Mouse (Mus musculus) CH12.LX (cell line): ENCODE results near the gene Ppp1r14b.

Experiments
- CTCF ChIP-seq, 2 experiments: IDR thresholded peaks in 1 of 2; conservative IDR thresholded peaks in 1 of 2; 2 replicates each; pipeline ENCODE4 v1.5.1; 2011 to 2012; ENCODE audit warnings: low read depth in 2 of 2, low read length in 2 of 2, improper control_type of control experiment in 1 of 2, inconsistent platforms in 1 of 2, mild to moderate bottlenecking in 1 of 2, moderate library complexity in 1 of 2
- E2F4 ChIP-seq: IDR thresholded peaks from 2 replicates; pipeline ENCODE4 v1.6.1; 2011; ENCODE audit warnings: low read depth, low read length, improper control_type of control experiment; ENCODE audit not compliant: insufficient replicate concordance
- ELF1 ChIP-seq: IDR thresholded peaks from 2 replicates; pipeline ENCODE4 v1.6.1; 2014; ENCODE audit warnings: low read depth, mild to moderate bottlenecking, inconsistent platforms, low read length, improper control_type of control experiment
- EP300 ChIP-seq: IDR thresholded peaks from 2 replicates; pipeline ENCODE4 v1.6.1; 2011; ENCODE audit warnings: low read length, improper control_type of control experiment
- ETS1 ChIP-seq: conservative IDR thresholded peaks from 2 replicates; pipeline ENCODE4 v1.6.1; 2012; ENCODE audit warnings: low read depth, mild to moderate bottlenecking, inconsistent platforms, low read length, improper control_type of control experiment, moderate library complexity
- MAX ChIP-seq: IDR thresholded peaks from 2 replicates; pipeline ENCODE4 v1.6.1; 2011; ENCODE audit warnings: low read length, improper control_type of control experiment
- MAZ ChIP-seq: IDR thresholded peaks from 2 replicates; pipeline ENCODE4 v1.6.1; 2012; ENCODE audit warnings: low read depth, mild to moderate bottlenecking, inconsistent platforms, low read length, improper control_type of control experiment, moderate library complexity
- NRF1 ChIP-seq: IDR thresholded peaks from 2 replicates; pipeline ENCODE4 v1.6.1; 2014; ENCODE audit warnings: low read depth, mild to moderate bottlenecking, inconsistent platforms, low read length, improper control_type of control experiment, moderate library complexity
- POLR2A ChIP-seq: IDR thresholded peaks from 2 replicates; pipeline ENCODE4 v1.6.1; 2011; ENCODE audit warnings: low read depth, mild to moderate bottlenecking, improper control_type of control experiment, low read length
- RCOR1 ChIP-seq: conservative IDR thresholded peaks from 2 replicates; pipeline ENCODE4 v1.6.1; 2012; ENCODE audit warnings: low read depth, mild to moderate bottlenecking, inconsistent platforms, low read length, improper control_type of control experiment
- TCF12 ChIP-seq: IDR thresholded peaks from 2 replicates; pipeline ENCODE4 v1.6.1; 2014; ENCODE audit warnings: low read depth, mild to moderate bottlenecking, inconsistent platforms, low read length, improper control_type of control experiment
- USF1 ChIP-seq: IDR thresholded peaks from 2 replicates; pipeline ENCODE4 v1.6.1; 2014; ENCODE audit warnings: low read depth, mild to moderate bottlenecking, inconsistent platforms, low read length, improper control_type of control experiment
- USF2 ChIP-seq: conservative IDR thresholded peaks from 2 replicates; pipeline ENCODE4 v1.6.1; 2011; ENCODE audit warnings: low read depth, low read length, improper control_type of control experiment
- ZMIZ1 ChIP-seq: IDR thresholded peaks from 2 replicates; pipeline ENCODE4 v1.6.1; 2012; ENCODE audit warnings: low read depth, mild to moderate bottlenecking, inconsistent platforms, low read length, improper control_type of control experiment

DNA sequence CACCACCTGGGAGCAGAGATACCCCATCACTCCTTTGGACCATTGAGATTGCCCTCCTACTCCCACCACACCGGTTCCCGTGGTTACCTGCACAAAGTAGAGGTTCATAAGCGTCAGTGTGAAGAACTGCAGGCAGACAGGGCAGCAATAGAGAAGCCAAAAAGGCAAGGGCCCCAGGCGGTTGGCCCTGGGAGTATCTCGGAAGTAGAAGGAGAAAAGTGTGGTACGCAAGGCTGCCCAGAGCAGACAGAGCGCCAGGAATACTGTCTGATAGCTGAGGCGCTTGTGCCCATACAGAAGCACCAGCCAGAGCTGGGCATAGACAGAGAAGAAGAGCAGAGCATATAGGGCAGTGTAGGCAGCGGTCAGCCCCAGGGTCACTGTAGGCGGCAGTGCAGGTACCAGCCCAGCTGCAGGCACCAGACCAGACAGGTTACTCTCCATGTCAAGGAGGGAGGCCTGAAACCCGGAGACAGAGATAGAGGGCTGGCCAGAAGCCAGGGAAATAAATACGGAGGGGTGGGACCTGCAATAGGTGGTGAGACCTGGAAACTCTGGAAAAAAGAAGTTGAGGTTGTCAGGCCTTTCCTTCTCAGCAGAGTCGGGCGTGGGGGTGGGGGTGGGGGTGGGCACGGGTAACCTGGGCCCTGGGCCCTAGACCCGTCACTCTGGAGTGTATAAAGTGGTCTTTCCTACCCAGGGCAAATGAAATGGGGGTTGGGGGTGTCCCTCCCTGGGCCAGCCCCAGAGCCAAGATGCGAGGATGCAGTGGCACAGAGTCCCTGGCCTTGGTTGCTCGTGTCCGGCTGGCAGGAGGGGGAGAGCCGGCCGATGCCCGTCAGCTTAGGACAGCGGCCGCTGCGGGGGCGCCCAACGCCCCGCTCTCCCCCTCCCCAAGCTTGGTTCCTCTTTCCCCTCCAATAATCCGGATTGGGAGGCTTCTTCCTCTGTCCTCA lies 34.1 kb upstream of the Ppp1r14b start:
- TF ChIP-seq CTCF (conservative IDR thresholded peaks at IDR 0.05 in 1 of 2, IDR thresholded peaks at IDR 0.05 in 1 of 2; ENCODE audit: low read depth in 2 of 2, low read length in 2 of 2) (no peak), MAX (no peak), EP300 (no peak), POLR2A (no peak), USF1 (no peak), NRF1 (no peak), TCF12 (no peak), ZMIZ1 (no peak), MAZ (no peak), ETS1 (no peak), RCOR1 (no peak), ELF1 (no peak), E2F4 (no peak), USF2 (no peak)
